Mouse (Mus musculus) cerebral cortex, adult 2 months (tissue): Measurements from ENCODE around the gene Rbm41.

ENCODE experiments used
- WGBS: fragments of 180-500 bp; shearing (Covaris S2); methylation state at CpG from one replicate; pipeline ENCODE4 v1.1.7; 2018; 5-methylcytosine and 5-hydroxymethylcytosine counted together

Rbm41 gene

GRCm38 (mm10) chrX:139997740-139998690 is at the start of gene Rbm41:
Rbm41 (minus strand) TSS chrX:139998595.
- WGBS, result 3% methylated on average over 23 of the region's 25 CpGs

- WGBS, result 44% methylated on average over 4 of the region's 4 CpGs
These were observed 283 bp upstream of the Rbm41 start for GRCm38 (mm10) chrX:139998691-139999065.

- WGBS, result 85% methylated on average over 5 of the region's 5 CpGs
These were observed 16.3 kb downstream of the Rbm41 start for GRCm38 (mm10) chrX:139982115-139982514.

- 61% methylated on average over 1 of the region's 1 CpGs for WGBS
These were observed 64.9 kb downstream of the Rbm41 start for GRCm38 (mm10) chrX:139933507-139933906.

GRCm38 (mm10) chrX:139932472-139932871 is 65.9 kb downstream of the Rbm41 start:
- 51% methylated on average over 3 of the region's 3 CpGs for WGBS

GRCm38 (mm10) chrX:139920572-139920971 is 77.8 kb downstream of the Rbm41 start:
- WGBS, result 51% methylated on average over 4 of the region's 4 CpGs

- 88% methylated on average over 1 of the region's 1 CpGs for WGBS
These were observed 107.0 kb downstream of the Rbm41 start for GRCm38 (mm10) chrX:139891387-139891786.

GRCm38 (mm10) chrX:139877936-139878335 is 120.5 kb downstream of the Rbm41 start:
- WGBS, result 50% methylated on average over 3 of the region's 3 CpGs

- WGBS, result 94% methylated on average over 7 of the region's 7 CpGs
These were observed 121.3 kb downstream of the Rbm41 start for GRCm38 (mm10) chrX:139877105-139877504.

- 6% methylated on average over 80 of the region's 87 CpGs for WGBS
These were observed 127.2 kb downstream of the Rbm41 start, which contains the start of gene Morc4 for GRCm38 (mm10) chrX:139870938-139871791. Morc4 (minus strand) TSS chrX:139871677.

- 5% methylated on average over 15 of the region's 15 CpGs for WGBS
These were observed 128.1 kb downstream of the Rbm41 start for GRCm38 (mm10) chrX:139870300-139870711.

GRCm38 (mm10) chrX:139859402-139859801 is 139.0 kb downstream of the Rbm41 start:
- 66% methylated on average over 5 of the region's 5 CpGs for WGBS

- 99% methylated on average over 4 of the region's 4 CpGs for WGBS
These were observed 143.6 kb downstream of the Rbm41 start for GRCm38 (mm10) chrX:139854795-139855194.

- 87% methylated on average over 6 of the region's 6 CpGs for WGBS
These were observed 157.3 kb downstream of the Rbm41 start for GRCm38 (mm10) chrX:139841091-139841490.
